Mouse (Mus musculus): ENCODE data around the gene Zfp770.

GRCm38 (mm10) chr2:114228672-114229071 lies 27.4 kb upstream of the Zfp770 start:
- no peak for TF ChIP-seq CTCF (IDR thresholded peaks at IDR 0.05; ENCODE audit: control insufficient read depth, insufficient read depth, insufficient read length)
- TF ChIP-seq CEBPB (IDR thresholded peaks at IDR 0.05; ENCODE audit: low read depth): no peak
- TF ChIP-seq MAX (IDR thresholded peaks at IDR 0.05): no peak
- TF ChIP-seq USF1 (IDR thresholded peaks at IDR 0.05; ENCODE audit: low read depth): no peak
- no peak for TF ChIP-seq MYOD1 (IDR thresholded peaks at IDR 0.05; ENCODE audit: control insufficient read depth, insufficient read length, low read depth)
